Mouse (Mus musculus) monocyte, adult 2 months (primary cell): Measurements from ENCODE around the gene Olfr763.
"Not testable (repeated sequence)": the region's sequence is repeated elsewhere in the genome, so short reads cannot be mapped to it uniquely, and the experiment has no call there.

Experiments
- DNase-seq, 2 experiments: peaks; one replicate each; pipeline ENCODE4 v3.0.0; 2022; ENCODE audit warnings: low spot score in 2 of 2, low read depth in 1 of 2

Gene Olfr763

DNA sequence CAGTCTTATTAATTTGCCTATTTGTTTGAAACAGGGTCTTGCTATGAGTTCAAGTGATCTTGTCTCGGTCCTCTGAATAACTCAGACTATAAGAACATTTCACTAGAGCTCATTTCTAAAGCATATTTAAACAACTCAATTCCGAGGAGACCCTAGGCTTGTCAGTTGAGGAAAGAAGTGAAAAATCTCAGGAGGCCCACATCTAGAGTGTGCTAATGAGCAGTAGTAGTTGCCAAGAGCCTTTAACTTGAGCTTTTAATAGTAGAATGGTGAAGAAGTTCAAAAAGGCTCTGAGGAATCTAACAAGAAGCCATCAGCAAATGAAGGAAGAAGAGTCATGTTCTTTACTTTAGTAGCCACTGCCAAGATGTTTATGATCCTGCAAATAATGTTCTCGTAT is 29.2 kb downstream of the Olfr763 start, which contains the start of gene Olfr764-ps1:
Olfr764-ps1 (minus strand) TSS at position 101 of the 400 bp plus-strand sequence.
- DNase-seq, result no peak

DNA sequence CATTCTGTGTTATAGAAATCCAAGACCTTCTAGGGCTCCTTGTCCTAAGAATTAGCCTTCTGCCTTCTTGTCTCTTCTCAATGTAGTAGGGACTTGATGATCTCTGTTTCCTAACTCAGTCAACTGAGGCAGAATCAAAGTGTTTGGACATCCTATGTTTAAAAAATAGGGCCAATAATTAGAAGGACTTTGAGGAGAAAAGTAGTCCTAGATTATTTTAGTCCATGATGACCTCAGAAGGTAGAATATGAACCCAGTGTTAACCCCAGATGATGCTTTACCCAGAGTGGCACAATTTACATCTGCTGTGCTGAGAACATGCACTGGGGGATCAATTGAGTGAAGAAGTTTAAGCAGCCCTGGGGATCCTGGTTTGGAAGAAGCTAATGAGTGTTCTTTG is 39.3 kb downstream of the Olfr763 start, which contains the start of gene Olfr765:
Olfr765 (minus strand) TSS at position 101 of the 400 bp plus-strand sequence.
- DNase-seq, result not testable (repeated sequence)
